Mouse (Mus musculus) cerebellum, adult 11 months (tissue): ENCODE measurements around the gene Tkfc.
"Not testable (repeated sequence)": the region's sequence is repeated elsewhere in the genome, so short reads cannot be mapped to it uniquely, and the experiment has no call there.

Source experiments
- DNase-seq: peaks from one replicate; pipeline ENCODE4 v3.0.0; 2022

Gene Tkfc

DNA sequence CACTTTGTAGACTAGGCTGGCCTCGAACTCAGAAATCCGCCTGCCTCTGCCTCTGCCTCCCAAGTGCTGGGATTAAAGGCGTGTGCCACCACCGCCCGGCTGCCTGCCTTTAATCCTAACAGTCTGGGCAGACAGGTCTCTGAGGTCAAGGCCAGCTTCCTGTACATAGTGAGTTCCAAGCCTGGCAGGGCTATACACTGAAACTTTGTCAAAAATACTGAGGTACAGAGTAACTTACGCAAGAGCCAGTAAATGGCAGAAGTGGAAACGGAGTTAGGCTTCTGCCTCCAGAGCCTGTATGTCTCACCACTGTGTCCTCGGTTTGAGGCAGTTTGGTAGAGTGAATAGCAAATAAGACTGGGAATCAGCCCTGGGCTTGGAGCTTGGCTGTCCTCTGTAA, 18.2 kb downstream of the Tkfc start:
- no peak for DNase-seq

- no peak for DNase-seq
Measured at GRCm38 (mm10) chr19:10585112-10585511, 20.3 kb downstream of the Tkfc start.

- no peak for DNase-seq
Measured at GRCm38 (mm10) chr19:10583550-10584146, 21.8 kb downstream of the Tkfc start.

DNA sequence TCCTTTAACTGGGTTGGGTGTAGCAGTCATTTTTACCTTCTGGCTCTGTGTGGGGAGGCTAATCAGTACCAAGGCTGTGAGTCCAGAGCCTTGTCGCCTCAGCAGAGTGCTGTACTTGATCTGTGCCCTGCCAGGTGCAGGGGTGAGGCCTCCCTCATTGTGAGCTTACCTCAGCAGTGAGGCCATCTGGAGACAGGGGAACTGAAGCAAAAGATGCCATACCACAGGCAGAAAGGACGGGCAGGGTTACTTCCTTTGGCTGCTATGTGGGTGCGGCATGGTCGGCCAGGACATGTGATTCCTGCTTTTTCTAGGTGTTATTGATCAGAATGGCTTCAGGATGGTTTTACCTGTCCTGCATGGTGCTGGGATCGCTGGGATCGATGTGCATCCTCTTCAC, 23.5 kb downstream of the Tkfc start:
- DNase-seq = no peak

DNA sequence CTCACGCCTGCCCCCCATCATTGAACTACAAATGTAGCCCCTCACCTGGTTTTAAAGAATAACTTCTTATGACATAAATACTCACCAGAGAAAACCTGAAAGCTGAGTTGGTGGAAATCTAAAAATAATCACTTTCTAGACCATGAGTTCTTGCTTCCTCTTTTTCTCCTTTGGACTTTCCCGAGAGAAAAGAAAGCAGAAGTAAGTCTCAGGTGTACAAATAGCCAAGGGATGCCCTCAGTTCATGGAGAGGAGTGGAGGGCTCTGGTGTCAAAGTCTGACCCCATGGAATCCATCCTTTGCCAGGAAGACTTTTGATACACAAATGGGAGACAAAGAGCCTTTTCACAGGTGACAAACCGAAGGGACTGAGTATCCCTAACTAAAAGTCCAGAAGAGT, 24.7 kb downstream of the Tkfc start:
- DNase-seq = no peak

DNA sequence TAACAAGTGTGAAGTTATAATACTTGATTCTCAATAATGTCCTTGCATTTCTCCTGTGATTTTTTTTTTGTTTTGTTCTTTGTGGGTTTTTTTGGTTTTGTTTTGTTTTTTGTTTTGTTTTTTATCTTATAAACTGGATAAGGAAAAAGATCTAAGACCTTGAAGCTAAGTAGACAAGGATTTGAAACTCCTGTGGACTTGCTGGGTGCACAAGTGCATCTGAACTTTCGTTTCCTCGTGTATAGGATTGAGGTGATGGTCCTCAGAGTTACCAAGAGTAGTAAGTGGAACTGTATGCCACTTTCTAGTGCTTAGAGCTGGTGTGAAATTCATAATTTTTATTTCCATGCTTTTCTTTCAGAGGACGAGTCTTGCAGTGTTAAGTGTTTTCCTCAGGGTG, 25.4 kb downstream of the Tkfc start:
- no peak for DNase-seq

GRCm38 (mm10) chr19:10576690-10577561, 28.5 kb downstream of the Tkfc start, which contains the start of the genes Cyb561a3 and Tmem138:
Cyb561a3 (plus strand) TSS chr19:10577172.
Tmem138 (minus strand) TSS chr19:10577362.
- DNase-seq = peak; percentile 88

- no peak for DNase-seq
Measured at GRCm38 (mm10) chr19:10569627-10570026, 35.8 kb downstream of the Tkfc start.

GRCm38 (mm10) chr19:10565217-10565616, 40.2 kb downstream of the Tkfc start:
- no peak for DNase-seq

DNA sequence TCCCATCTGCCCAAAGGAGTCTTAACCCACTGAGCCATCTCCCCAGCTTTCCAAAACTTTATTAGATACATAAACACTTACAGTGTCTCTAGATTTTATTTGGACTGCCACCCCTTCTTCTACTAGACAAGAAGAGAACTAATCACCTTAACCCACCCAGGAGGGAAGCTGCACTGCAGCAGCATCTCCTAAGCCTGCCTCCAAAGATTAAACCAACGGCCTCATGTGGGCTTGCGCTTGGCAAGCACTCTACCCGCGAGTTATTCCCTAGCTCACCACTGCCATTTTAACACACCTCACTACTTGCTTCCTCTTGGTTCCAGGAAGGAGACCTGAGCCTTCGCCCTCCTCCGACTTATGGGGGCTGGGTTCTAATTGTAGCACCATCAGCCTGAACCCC, 41.2 kb downstream of the Tkfc start:
- no peak for DNase-seq

DNA sequence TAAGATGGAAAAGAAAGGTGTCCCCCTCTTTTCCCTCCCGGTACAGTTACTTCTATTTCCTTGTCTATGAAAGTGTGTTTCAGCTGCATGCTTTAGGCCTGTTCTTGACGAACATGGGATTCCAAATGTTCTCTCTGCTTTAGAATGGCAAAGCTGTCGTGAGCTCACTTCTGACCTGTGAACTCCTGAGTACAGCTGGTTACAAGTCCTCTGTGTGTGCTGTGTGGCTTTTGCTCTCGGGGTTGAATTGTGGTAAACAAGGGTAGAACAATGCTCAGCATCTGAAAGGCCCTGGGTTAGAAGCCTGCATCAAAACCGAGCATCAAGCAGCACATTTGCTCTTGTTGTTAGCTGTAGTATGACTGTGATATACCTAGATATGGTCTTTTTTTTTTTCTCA, 43.1 kb downstream of the Tkfc start:
- no peak for DNase-seq

DNA sequence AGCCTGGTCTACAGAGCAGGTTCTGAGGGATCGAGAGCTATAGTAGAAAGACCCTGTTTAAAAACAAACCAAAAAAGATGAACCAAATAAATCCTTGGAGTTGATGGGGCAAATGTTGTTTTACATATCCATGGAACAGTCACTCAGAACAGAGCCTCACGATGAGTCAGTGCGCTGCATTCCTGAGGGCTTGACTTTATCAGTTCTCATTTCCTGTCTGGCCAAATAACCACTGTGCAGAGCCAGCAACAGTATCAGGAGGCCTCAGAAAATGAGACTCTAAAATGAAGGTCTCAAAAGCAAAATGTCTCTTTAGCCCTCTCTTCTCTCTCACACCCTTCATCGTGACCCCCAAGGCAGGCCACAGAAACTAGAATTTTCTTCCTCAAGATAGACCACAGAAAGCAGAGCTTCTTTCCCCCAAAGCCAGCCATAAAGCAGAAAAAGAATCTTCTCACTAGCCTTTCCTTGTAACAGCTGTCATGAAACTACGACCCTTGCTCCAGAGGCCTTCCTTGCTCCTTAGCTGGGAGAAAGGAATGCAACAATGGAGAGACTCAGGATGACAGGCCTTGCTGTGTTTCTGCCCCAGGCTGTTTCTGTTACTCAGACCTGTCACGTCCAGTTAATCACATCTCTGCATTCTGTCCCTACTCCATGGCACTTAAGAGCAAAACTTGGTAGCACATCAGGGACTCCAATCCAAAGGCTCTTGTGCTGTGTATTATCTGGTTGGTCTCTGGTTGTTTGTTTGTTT, 43.7 kb downstream of the Tkfc start:
- DNase-seq = no peak

GRCm38 (mm10) chr19:10560108-10560507, 45.3 kb downstream of the Tkfc start:
- no peak for DNase-seq

- not testable (repeated sequence) for DNase-seq
Measured at GRCm38 (mm10) chr19:10557837-10558375, 47.5 kb downstream of the Tkfc start.

DNA sequence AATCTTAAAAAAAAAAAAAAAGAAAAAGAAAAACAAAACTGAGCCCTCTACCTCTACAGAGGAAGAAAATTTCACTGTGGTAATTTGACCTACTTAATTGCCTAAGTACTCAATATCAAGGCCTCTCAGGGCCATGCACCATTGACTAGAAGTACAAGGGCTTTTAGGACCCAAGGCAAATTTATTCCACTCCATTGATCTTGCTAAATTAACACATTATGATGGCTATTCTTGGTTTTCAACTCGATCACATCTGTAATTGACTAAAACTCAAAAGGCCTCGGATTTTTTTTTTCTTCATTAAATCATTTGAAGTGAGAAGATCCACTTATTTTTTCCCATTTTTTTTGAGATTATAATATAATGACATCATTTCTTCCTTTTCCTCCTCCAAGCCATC, 48.0 kb downstream of the Tkfc start:
- no peak for DNase-seq

DNA sequence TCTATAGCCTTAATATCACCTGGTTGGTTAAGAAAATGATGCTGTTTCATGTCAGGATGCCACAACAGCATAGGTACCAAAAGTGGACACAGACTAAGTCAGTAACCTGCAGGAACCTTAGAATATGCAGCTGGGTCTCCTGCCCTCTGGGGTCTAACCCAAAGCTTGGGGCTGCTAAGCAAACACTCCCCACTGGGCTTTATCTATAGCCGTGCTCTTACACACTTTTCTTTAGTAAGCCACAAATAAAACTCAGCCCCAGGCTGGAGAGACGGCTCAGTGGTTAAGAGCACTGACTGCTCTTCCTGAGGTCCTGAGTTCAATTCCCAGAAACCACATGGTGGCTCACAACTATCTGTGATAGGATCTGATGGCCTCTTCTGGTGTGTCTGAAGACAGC, 48.5 kb downstream of the Tkfc start:
- DNase-seq = no peak

GRCm38 (mm10) chr19:10555624-10556510, 49.6 kb downstream of the Tkfc start, which contains the start of gene Tmem216:
Tmem216 (minus strand) TSS chr19:10556238.
- DNase-seq = peak; percentile 78

DNA sequence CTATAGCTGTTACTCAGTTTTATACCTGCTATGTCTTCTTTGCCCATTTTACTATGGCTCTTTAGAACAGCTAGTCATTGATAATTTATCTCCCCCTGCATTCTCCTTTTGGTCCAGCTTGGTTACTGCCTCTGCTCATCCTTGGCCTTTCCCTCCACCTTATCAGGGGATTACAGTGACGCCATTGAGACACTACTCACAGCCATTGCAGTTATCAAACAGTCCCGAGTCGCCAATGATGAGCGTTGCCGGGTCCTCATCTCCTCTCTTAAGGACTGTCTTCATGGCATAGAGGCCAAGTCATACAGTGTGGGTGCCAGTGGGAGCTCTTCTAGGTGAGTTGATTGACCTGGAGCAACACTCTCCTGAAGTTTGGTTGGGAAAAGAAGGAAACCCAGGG, 66.0 kb downstream of the Tkfc start:
- DNase-seq = no peak
